Mouse (Mus musculus) liver, adult 2 months (tissue): Measurements from ENCODE around the gene Tshz2. TPM values are rescaled to one million over a fixed set of nuclear protein-coding genes. Genes with fewer than 3 reads are reported as not detected.

Source experiments
- DNase-seq: peaks from one replicate; pipeline ENCODE4 v3.0.0-alpha.2; 2011; ENCODE audit warnings: low read depth, low spot score; ENCODE audit errors: extremely low read depth
- H3K27ac ChIP-seq: fragments of 200-500 bp; replicated peaks from 2 replicates; pipeline ENCODE4 v1.5.1; 2012; ENCODE audit warnings: low read depth, mild to moderate bottlenecking, control low read depth, inconsistent platforms, low read length; ENCODE audit not compliant: insufficient read depth
- H3K27me3 ChIP-seq: fragments of 200-500 bp; 2 replicates; pipeline ENCODE4 v1.6.1; 2012; ENCODE audit warnings: mild to moderate bottlenecking, moderate library complexity, low read length, inconsistent platforms; ENCODE audit not compliant: control insufficient read depth, insufficient read depth
- H3K36me3 ChIP-seq: fragments of 200-500 bp; 2 replicates; pipeline ENCODE4 v1.6.1; 2012; ENCODE audit warnings: low read length, inconsistent platforms; ENCODE audit not compliant: control insufficient read depth, insufficient read depth
- H3K4me1 ChIP-seq: fragments of 200-500 bp; 2 replicates; pipeline ENCODE4 v1.6.1; 2011; ENCODE audit warnings: low read length; ENCODE audit not compliant: control insufficient read depth, insufficient read depth
- H3K4me3 ChIP-seq: fragments of 200-500 bp; 2 replicates; pipeline ENCODE4 v1.5.1; 2011; ENCODE audit warnings: low read depth, mild to moderate bottlenecking, control low read depth, low read length, moderate library complexity; ENCODE audit not compliant: insufficient read depth
- H3K79me2 ChIP-seq: fragments of 200-500 bp; 2 replicates; pipeline ENCODE4 v1.6.1; 2012; ENCODE audit warnings: inconsistent platforms, mild to moderate bottlenecking, low read length, moderate library complexity; ENCODE audit not compliant: control insufficient read depth, insufficient read depth
- H3K9ac ChIP-seq: fragments of 200-500 bp; 2 replicates; pipeline ENCODE4 v1.6.1; 2012; ENCODE audit warnings: low read depth, mild to moderate bottlenecking, control low read depth, inconsistent platforms, low read length
- CTCF ChIP-seq: fragments of 200-500 bp; IDR thresholded peaks from 2 replicates; pipeline ENCODE4 v1.5.1; 2011; ENCODE audit warnings: low read depth, low read length, control low read depth
- POLR2A ChIP-seq: fragments of 200-500 bp; IDR thresholded peaks from 2 replicates; pipeline ENCODE4 v1.6.1; 2011; ENCODE audit warnings: low read length, control low read depth; ENCODE audit not compliant: insufficient read depth; ENCODE audit errors: extremely low read depth
- WGBS: fragments of 180-500 bp; shearing (Covaris S2); methylation state at CpG from one replicate; pipeline ENCODE4 v1.1.7; 2018; 5-methylcytosine and 5-hydroxymethylcytosine counted together
- polyA plus RNA-seq: library from polyadenylated mRNA; depleted of rRNA; stranded (reverse); fragments of >200 nt; gene quantifications from 2 replicates; pipeline ENCODE4 v1.2.3, GENCODE M21; 2012
- total RNA-seq: library from RNA; depleted of rRNA; stranded (reverse); fragments of >200 nt; gene quantifications from 2 replicates; pipeline ENCODE4 v1.2.3, GENCODE M21; 2014

The Tshz2 gene
- total and polyA plus RNA-seq, 2 experiments, result 3.3 to 4.1 TPM

GRCm38 (mm10) chr2:169782874-169783680 is 150.3 kb downstream of the Tshz2 start:
- no peak for TF ChIP-seq POLR2A
- TF ChIP-seq CTCF, result no peak
- Histone ChIP-seq H3K4me3 (no peak overlapping the region), H3K9ac (no peak overlapping the region), H3K36me3 (no peaks in the 10 kb centered on the region), H3K79me2 (no peaks in the 10 kb centered on the region), H3K27ac (no peak overlapping the region), H3K27me3 (no peaks in the 10 kb centered on the region), H3K4me1 (peaks cover 2% of the 10 kb centered on the region)
- WGBS, result 74% methylated on average over 26 of the region's 26 CpGs
- no peak for DNase-seq

GRCm38 (mm10) chr2:169783681-169784033 is 150.8 kb downstream of the Tshz2 start:
- 77% methylated on average over 2 of the region's 2 CpGs for WGBS
- H3K4me1 ChIP-seq, result no peaks in the 10 kb centered on the region; the same call in 1 of the 2 replicates
- no peak overlapping the region for H3K9ac ChIP-seq
- no peaks in the 10 kb centered on the region for H3K36me3 ChIP-seq
- DNase-seq, result no peak
- H3K27me3 ChIP-seq, result 0 out of 2 replicates have a peak, but pooled peaks cover 4% of the 10 kb centered on the region
- no peak overlapping the region for H3K27ac ChIP-seq
- TF ChIP-seq CTCF, result no peak
- TF ChIP-seq POLR2A, result no peak
- H3K79me2 ChIP-seq, result peaks cover 2% of the 10 kb centered on the region; the same call in 1 of the 2 replicates
- H3K4me3 ChIP-seq, result no peak overlapping the region

- Histone ChIP-seq H3K27me3 (0 out of 2 replicates have a peak, but pooled peaks cover 4% of the 10 kb centered on the region), H3K4me1 (no peaks in the 10 kb centered on the region), H3K79me2 (peaks cover 3% of the 10 kb centered on the region; the same call in 1 of the 2 replicates), H3K4me3 (no peak overlapping the region), H3K36me3 (no peaks in the 10 kb centered on the region), H3K27ac (no peak overlapping the region), H3K9ac (no peak overlapping the region)
- 65% methylated on average over 5 of the region's 5 CpGs for WGBS
- TF ChIP-seq POLR2A, result no peak
- no peak for TF ChIP-seq CTCF
- no peak for DNase-seq
These were observed 154.6 kb downstream of the Tshz2 start for GRCm38 (mm10) chr2:169787381-169787780.

- H3K36me3 ChIP-seq, result no peaks in the 10 kb centered on the region
- TF ChIP-seq POLR2A (no peak), CTCF (no peak)
- H3K4me1 ChIP-seq, result no peaks in the 10 kb centered on the region
- H3K27me3 ChIP-seq, result 0 out of 2 replicates have a peak, but pooled peaks cover 4% of the 10 kb centered on the region
- peaks cover 3% of the 10 kb centered on the region; the same call in 1 of the 2 replicates for H3K79me2 ChIP-seq
- H3K9ac ChIP-seq, result no peak overlapping the region
- no peak overlapping the region for H3K4me3 ChIP-seq
- DNase-seq, result no peak
- H3K27ac ChIP-seq, result no peak overlapping the region
- 86% methylated on average over 11 of the region's 11 CpGs for WGBS
These were observed 155.1 kb downstream of the Tshz2 start for GRCm38 (mm10) chr2:169787906-169788305.

- 21% methylated on average over 12 of the region's 12 CpGs for WGBS
- H3K27ac ChIP-seq, result peak overlapping the region; percentile 1; the same call in 1 of the 2 replicates
These were observed 157.8 kb downstream of the Tshz2 start for GRCm38 (mm10) chr2:169790439-169791131.

More at GRCm38 (mm10) chr2:169790439-169791131, 157.8 kb downstream of the Tshz2 start:
- no peak overlapping the region for H3K9ac ChIP-seq
- DNase-seq, result peak; percentile 38
- no peaks in the 10 kb centered on the region for H3K36me3 ChIP-seq
- H3K79me2 ChIP-seq, result peaks cover 3% of the 10 kb centered on the region; the same call in 1 of the 2 replicates
- H3K4me1 ChIP-seq, result no peaks in the 10 kb centered on the region
- 0 out of 2 replicates have a peak, but pooled peaks cover 4% of the 10 kb centered on the region for H3K27me3 ChIP-seq
- H3K4me3 ChIP-seq, result no peak overlapping the region
- no peak for TF ChIP-seq POLR2A
- TF ChIP-seq CTCF, result no peak
